Mouse (Mus musculus) lung, embryonic 16.5 days (tissue): Measurements from ENCODE around the gene Tlr9. TPM values are rescaled to one million over a fixed set of nuclear protein-coding genes. Genes with fewer than 3 reads are reported as not detected.

Experiments used
- ATAC-seq: fragments of 200-750 bp; cut with Nextera tagmentation; 2 replicates; pipeline ENCODE4 v1.8.0; 2017; ENCODE audit warnings: low read depth, mild to moderate bottlenecking, moderate library complexity
- H3K27ac ChIP-seq: fragments of 300-500 bp; sonication (generic); 2 replicates; pipeline ENCODE4 v1.5.1; 2014; ENCODE audit warnings: mild to moderate bottlenecking, control low read depth, low read length
- H3K27me3 ChIP-seq: fragments of 300-500 bp; sonication (generic); 2 replicates; pipeline ENCODE4 v1.6.1; 2014; ENCODE audit warnings: low read depth, low read length, mixed read lengths; ENCODE audit not compliant: control insufficient read depth, insufficient read depth
- H3K36me3 ChIP-seq: fragments of 300-500 bp; sonication (generic); 2 replicates; pipeline ENCODE4 v1.6.1; 2014; ENCODE audit warnings: low read length; ENCODE audit not compliant: control insufficient read depth, insufficient read depth
- H3K4me1 ChIP-seq: fragments of 300-500 bp; sonication (generic); replicated peaks from 2 replicates; pipeline ENCODE4 v1.6.1; 2014; ENCODE audit warnings: low read length, mixed read lengths; ENCODE audit not compliant: control insufficient read depth, insufficient read depth
- H3K4me2 ChIP-seq: fragments of 300-500 bp; sonication (generic); 2 replicates; pipeline ENCODE4 v1.6.1; 2014; ENCODE audit warnings: low read depth, low read length, control low read depth
- H3K4me3 ChIP-seq: fragments of 300-500 bp; sonication (generic); 2 replicates; pipeline ENCODE4 v1.5.1; 2014; ENCODE audit warnings: mild to moderate bottlenecking, low read length, control low read depth
- H3K9ac ChIP-seq: fragments of 300-500 bp; sonication (generic); 2 replicates; pipeline ENCODE4 v1.6.1; 2014; ENCODE audit warnings: low read length, control low read depth
- H3K9me3 ChIP-seq: fragments of 300-500 bp; sonication (generic); 2 replicates; pipeline ENCODE4 v1.6.1; 2016; ENCODE audit warnings: low read length; ENCODE audit not compliant: control insufficient read depth
- WGBS: fragments of 180-500 bp; shearing (Covaris S2); extraction: QIAGEN DNeasy Blood & Tissue Kit; methylation state at CpG from one replicate; pipeline ENCODE4 v1.1.7; 2014; 5-methylcytosine and 5-hydroxymethylcytosine counted together
- polyA plus RNA-seq: library from polyadenylated mRNA; unstranded; fragments of >200 nt; fragmentation: Nextera tagmentation; extraction: Ambion mirVana; gene quantifications from 2 replicates; pipeline ENCODE4 v1.2.1, GENCODE M21; 2015

The Tlr9 gene
- polyA plus RNA-seq, 1 experiment from 2014 or later = not detected

GRCm38 (mm10) chr9:106211680-106212593, 10.5 kb upstream of the Tlr9 start:
- peak overlapping the region; percentile 58 for H3K4me2 ChIP-seq
- H3K9ac ChIP-seq = peak overlapping the region; percentile 57
- peak overlapping the region; percentile 38 for H3K4me3 ChIP-seq
- ATAC-seq = peak; percentile 85
- H3K9me3 ChIP-seq = no peaks in the 10 kb centered on the region
- no peaks in the 10 kb centered on the region for H3K27me3 ChIP-seq
- H3K4me1 ChIP-seq = peaks cover 15% of the 10 kb centered on the region
- H3K27ac ChIP-seq = peak overlapping the region; percentile 85
- H3K36me3 ChIP-seq = peaks cover 24% of the 10 kb centered on the region
- WGBS = 17% methylated on average over 37 of the region's 37 CpGs

- WGBS = 58% methylated on average over 12 of the region's 12 CpGs
- peaks cover 24% of the 10 kb centered on the region for H3K36me3 ChIP-seq
- no peaks in the 10 kb centered on the region for H3K27me3 ChIP-seq
- no peak overlapping the region for H3K4me2 ChIP-seq
- H3K9me3 ChIP-seq = no peaks in the 10 kb centered on the region
- no peak overlapping the region for H3K27ac ChIP-seq
- no peak overlapping the region for H3K4me3 ChIP-seq
- no peak for ATAC-seq
- no peak overlapping the region for H3K9ac ChIP-seq
- peaks cover 15% of the 10 kb centered on the region for H3K4me1 ChIP-seq
These were observed 9.8 kb upstream of the Tlr9 start for GRCm38 (mm10) chr9:106212594-106212981.

- H3K4me2 ChIP-seq = no peak overlapping the region
- no peak for ATAC-seq
- peaks cover 12% of the 10 kb centered on the region for H3K4me1 ChIP-seq
- 78% methylated on average over 6 of the region's 6 CpGs for WGBS
- H3K27ac ChIP-seq = no peak overlapping the region
- H3K4me3 ChIP-seq = no peak overlapping the region
- H3K27me3 ChIP-seq = no peaks in the 10 kb centered on the region
- H3K9ac ChIP-seq = no peak overlapping the region
- peaks cover 24% of the 10 kb centered on the region for H3K36me3 ChIP-seq
- H3K9me3 ChIP-seq = no peaks in the 10 kb centered on the region
These were observed 6.9 kb upstream of the Tlr9 start for GRCm38 (mm10) chr9:106215341-106216125.

- Histone ChIP-seq H3K36me3 (peaks cover 24% of the 10 kb centered on the region), H3K9ac (no peak overlapping the region), H3K9me3 (no peaks in the 10 kb centered on the region), H3K4me2 (no peak overlapping the region), H3K4me3 (no peak overlapping the region), H3K27me3 (no peaks in the 10 kb centered on the region), H3K4me1 (peaks cover 2% of the 10 kb centered on the region; the same call in 1 of the 2 replicates), H3K27ac (no peak overlapping the region)
- no peak for ATAC-seq
- 82% methylated on average over 7 of the region's 7 CpGs for WGBS
These were observed 5.4 kb upstream of the Tlr9 start for GRCm38 (mm10) chr9:106216971-106217370.

DNA sequence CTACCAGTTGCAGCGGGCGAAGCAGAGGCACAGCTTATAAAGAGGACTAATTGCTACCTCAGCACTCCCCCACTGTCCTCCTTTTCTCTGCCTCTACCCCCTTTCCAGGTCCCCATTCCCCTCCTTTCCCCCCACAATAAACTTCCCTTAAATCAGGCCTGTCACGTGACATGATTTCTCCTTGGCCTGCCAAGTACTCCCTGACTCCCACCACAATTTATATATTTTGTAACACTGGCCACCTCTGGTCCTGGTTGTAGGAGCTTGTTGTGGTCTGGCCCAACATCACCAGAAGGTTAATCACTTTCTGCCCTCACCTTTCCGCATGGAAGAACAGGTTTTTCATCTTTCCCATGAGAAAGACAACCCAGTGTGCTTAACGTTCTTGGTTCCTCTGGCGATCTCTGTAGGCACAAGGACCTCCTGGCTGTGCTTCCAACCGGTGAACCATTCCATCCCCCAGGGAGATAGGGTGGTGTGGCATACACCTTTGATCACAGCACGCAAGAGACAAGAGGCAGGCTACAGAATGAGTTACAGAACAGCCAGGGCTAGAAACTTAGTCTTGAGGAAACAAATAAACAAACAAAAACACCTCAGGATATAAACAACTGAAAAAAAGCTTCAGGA, 1.4 kb upstream of the Tlr9 start:
- Histone ChIP-seq H3K27me3 (peaks cover 4% of the 10 kb centered on the region), H3K4me3 (no peak overlapping the region), H3K36me3 (no peaks in the 10 kb centered on the region), H3K9me3 (no peaks in the 10 kb centered on the region), H3K4me1 (0 out of 2 replicates have a peak, but pooled peaks cover 3% of the 10 kb centered on the region), H3K9ac (no peak overlapping the region), H3K27ac (no peak overlapping the region), H3K4me2 (no peak overlapping the region)
- 54% methylated on average over 8 of the region's 8 CpGs for WGBS
- no peak for ATAC-seq

DNA sequence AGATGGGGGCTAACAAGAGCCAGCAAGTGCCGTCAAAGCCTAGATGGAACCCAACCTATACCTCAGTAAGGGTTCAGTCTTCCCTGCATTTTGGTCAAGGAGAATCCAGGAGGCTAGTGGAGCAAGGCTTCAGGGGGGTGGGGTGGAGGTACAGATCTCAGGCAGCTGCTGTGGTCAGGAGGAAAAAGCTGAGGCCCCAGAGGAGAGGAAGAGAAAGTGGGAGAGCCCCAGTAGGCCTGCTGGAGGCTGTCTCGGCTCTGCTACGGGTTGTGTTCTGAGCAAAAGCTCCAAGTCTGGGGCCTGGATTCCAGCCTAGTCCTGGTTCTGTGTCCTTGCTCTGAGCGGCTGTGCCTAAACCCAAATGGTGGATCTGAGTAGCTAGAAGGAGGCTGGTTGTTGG, 596 bp downstream of the Tlr9 start:
- no peak overlapping the region for H3K4me3 ChIP-seq
- H3K9me3 ChIP-seq = no peaks in the 10 kb centered on the region
- WGBS = 83% methylated on average over 4 of the region's 4 CpGs
- H3K27me3 ChIP-seq = peaks cover 4% of the 10 kb centered on the region
- H3K4me2 ChIP-seq = no peak overlapping the region
- H3K27ac ChIP-seq = no peak overlapping the region
- 0 out of 2 replicates have a peak, but pooled peaks cover 9% of the 10 kb centered on the region for H3K4me1 ChIP-seq
- ATAC-seq = no peak
- no peak overlapping the region for H3K9ac ChIP-seq
- H3K36me3 ChIP-seq = no peaks in the 10 kb centered on the region

- Histone ChIP-seq H3K9me3 (no peaks in the 10 kb centered on the region), H3K4me2 (peak overlapping the region; percentile 65), H3K9ac (peak overlapping the region; percentile 53), H3K27me3 (peaks cover 4% of the 10 kb centered on the region), H3K4me1 (peaks cover 9% of the 10 kb centered on the region; the same call in 1 of the 2 replicates), H3K4me3 (peak overlapping the region; percentile 41), H3K36me3 (no peaks in the 10 kb centered on the region), H3K27ac (peak overlapping the region; percentile 26; the same call in 1 of the 2 replicates)
- peak; percentile 4; the same call in 1 of the 2 replicates for ATAC-seq
- 50% methylated on average over 24 of the region's 24 CpGs for WGBS
These were observed 3.2 kb downstream of the Tlr9 start for GRCm38 (mm10) chr9:106225469-106226150.

GRCm38 (mm10) chr9:106226151-106226682, 3.8 kb downstream of the Tlr9 start:
- Histone ChIP-seq H3K4me2 (peak overlapping the region; percentile 65), H3K4me3 (peak overlapping the region; percentile 41), H3K27ac (peak overlapping the region; percentile 26; the same call in 1 of the 2 replicates), H3K27me3 (peaks cover 4% of the 10 kb centered on the region), H3K9me3 (no peaks in the 10 kb centered on the region), H3K9ac (peak overlapping the region; percentile 53), H3K4me1 (peaks cover 9% of the 10 kb centered on the region; the same call in 1 of the 2 replicates), H3K36me3 (no peaks in the 10 kb centered on the region)
- peak; percentile 85 for ATAC-seq
- WGBS = 3% methylated on average over 34 of the region's 34 CpGs
